Mouse (Mus musculus): ENCODE measurements around the gene Phpt1. TPM values are rescaled to one million over a fixed set of nuclear protein-coding genes. Genes with fewer than 3 reads are reported as not detected.

The Phpt1 gene
- total RNA-seq (2022) = 10 to 100 TPM; 62.8 to 69.7 (median 65.5) TPM

DNA sequence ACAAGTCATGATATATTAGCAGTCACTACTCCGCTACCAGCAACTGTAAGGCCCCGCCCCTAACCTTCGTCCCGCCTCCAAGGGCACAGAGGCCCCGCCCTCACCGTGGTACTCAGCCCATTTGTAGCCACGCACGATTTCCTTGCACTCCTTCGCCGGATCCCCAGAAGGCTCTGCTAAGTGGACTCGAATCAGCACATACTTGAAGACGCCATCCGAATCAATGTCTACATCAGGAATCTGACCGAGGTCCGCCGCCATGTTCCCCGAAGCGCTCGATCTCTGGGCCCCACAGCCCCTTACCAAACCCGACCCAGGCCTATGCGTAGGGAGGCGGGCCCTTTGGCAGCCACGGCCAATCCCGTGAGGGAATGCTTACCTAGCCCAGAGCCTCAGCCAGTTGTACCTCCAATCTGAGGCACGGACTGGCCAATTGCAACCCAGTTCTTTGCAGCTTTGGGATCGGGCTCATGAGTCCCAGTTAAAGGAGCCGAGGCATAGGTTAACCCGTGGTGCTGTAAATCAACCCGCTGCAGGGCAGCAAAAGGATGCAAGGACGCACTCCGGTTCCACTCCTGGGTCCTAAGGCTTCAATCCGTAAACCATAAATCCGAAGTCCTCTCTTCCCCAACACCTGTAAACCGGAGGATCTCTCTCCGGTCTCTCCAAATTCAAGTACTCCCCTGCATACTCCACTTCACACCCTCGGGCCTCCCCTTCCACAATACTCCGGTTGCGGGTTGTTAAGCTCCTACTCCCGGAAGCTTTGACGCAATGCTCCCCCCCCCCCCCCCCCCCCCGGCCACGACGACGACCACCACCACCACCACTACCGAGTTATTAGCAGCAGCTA is at the start of gene Phpt1, which contains the start of gene Mamdc4:
Gene Phpt1, minus strand, starts transcription at position 646 of the 853 bp plus-strand sequence.
Gene Mamdc4, minus strand, starts transcription at position 267 of the 853 bp plus-strand sequence.
- DNase-seq (ENCODE audit: low spot score in 2 of 2) = peak; percentile 96 to 98

DNA sequence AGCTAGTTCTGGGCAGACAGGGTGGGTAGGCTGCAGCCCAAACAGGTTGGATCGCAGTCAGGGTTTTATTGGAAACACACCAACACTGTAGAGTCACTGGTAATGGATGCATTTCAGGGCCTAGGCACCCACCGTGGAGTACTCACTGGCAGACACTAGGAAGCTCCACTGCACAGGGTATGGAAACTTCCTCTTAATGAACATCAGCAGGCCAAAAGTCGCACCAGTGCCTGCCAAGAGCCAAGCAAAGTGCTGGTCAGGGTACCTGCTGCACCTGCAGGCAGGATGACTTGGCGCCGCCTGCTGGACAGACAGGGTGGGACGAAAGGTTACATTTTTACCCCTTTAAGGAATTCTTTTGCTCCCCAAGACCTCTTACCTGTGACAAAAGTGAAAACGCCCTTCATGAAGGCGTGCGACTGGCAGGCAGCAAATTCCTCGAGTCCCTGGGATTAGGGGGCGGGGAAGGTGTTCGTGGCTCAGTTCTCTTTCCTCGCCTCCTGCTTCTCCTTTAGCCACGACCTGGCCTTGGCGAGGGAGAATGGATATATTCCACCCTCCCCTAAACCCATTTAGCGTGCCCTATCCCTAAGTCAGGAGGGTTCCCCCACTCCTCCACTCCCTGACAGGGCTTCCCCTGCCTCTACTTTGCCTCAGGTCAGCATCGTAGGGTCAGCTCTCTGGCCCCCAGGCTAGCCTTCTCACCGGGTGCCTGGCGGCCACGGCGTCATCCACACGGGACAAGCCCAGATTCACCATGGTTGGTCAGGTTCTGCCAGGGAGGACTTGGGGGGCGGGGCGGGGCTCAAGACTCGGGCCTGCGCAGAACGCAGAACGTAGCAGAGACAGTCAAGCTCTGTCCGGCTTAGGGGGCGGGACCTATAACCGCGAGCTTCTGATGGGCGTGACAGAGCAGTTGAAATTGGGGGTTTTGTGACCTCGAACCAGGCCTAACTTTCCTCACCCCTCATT is 46.5 kb upstream of the Phpt1 start, which contains the start of gene Tmem141:
Gene Tmem141, minus strand, starts transcription at position 777 of the 972 bp plus-strand sequence.
- DNase-seq (ENCODE audit: low spot score in 2 of 2) = peak; percentile 85 to 86

DNA sequence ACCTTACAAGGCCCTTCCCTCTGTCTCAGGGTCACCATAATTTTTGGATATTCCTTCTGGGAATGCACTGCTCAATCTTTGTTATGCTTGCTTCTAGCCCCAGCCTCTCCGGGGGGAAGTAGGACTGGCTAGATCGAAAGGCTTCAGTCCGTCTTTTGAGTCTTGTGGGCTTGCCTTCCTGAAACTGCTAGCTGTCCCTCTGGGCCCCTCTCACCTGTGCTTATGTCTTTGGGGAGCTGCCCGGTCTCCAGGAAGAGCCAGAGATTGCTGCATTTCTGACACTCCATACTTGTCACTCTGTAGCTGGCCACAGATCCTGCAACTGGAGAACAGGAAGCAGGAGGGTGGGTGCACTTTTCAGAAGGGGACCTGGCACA is 45.8 kb upstream of the Phpt1 start:
- DNase-seq (ENCODE audit: low spot score in 2 of 2) = no peak

DNA sequence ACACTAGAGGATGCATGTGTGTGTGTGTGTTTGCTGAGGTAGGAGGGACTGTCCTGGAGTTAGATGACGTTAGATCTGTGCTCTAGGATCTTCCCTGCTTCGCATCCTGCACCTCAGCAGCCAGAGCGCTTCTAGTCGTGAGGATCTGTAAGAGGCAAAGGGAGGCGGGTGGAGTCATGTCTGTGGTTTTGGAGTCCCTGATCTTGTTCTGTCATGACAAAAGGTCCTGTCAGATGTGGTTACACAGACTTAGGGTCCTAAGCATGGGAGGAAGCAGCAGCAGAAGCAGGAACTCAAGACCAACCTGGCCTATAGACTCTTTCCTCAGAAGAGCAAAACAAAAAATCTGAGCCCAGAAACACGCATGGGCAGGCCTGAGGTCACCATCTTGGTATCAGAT is 45.4 kb upstream of the Phpt1 start:
- DNase-seq (ENCODE audit: low spot score in 2 of 2) = no peak

DNA sequence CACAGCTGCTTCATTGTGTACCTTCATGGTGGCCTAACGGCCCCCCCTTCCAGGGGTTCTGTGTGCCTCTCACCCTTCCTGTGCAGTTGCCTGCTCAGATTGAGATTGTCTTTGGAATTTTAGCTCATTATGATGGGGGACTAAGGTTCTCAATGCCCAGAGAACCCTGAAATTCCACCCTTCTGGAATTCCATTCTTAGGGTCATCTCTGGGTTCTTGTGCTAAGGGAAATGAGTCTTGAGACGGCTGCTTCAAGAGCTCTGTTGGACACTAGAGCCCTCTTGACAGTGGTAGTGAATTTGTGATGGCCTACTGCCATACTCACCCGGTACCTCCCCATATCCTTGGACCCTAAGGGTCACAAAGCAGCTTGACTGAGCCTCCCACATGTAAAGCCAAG is 42.6 kb upstream of the Phpt1 start, which contains the start of gene Ccdc183:
Gene Ccdc183, minus strand, starts transcription at position 101 of the 400 bp plus-strand sequence.
- DNase-seq (ENCODE audit: low spot score in 2 of 2) = no peak

DNA sequence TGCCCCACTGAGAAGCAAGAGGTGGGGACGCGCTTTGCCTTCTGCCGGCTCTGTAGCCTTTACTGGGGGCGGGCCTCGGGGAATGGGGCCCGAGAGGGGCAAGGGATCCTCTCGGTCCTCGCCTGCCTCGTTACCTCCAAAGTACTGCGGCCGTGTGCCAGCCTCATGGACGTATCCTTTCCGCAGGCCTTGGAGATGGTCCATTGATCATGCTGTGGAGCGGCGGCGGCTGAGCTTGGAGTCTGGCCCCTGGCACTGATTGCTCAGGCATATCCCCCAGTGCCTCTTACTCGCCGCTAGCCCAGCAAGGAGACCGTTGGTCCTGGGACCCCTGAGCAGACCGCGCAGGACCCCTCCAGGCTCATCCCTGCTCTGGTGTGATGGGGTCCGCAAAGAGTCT is 41.4 kb upstream of the Phpt1 start:
- no peak for DNase-seq (ENCODE audit: low spot score in 2 of 2)

DNA sequence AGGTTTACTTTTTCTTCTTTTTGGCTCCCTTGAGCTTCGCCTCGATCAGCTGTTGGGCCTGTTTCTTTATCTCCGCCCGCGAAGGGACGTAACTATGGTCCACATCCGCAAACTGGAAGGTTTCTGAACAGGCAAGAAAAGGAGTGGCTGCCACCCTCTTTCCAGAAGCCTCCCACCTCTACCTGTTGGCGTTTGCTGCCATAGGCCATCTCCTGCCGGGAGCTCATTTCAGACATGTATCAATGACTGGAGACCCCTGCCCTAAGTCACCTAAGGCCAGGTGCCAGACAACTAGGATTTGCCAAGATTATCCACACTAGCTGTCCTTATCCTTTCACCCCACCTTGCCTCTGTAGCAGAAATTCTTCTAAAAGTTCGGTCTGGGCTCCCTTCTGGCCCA is 33.6 kb upstream of the Phpt1 start:
- DNase-seq (ENCODE audit: low spot score in 2 of 2) = no peak

DNA sequence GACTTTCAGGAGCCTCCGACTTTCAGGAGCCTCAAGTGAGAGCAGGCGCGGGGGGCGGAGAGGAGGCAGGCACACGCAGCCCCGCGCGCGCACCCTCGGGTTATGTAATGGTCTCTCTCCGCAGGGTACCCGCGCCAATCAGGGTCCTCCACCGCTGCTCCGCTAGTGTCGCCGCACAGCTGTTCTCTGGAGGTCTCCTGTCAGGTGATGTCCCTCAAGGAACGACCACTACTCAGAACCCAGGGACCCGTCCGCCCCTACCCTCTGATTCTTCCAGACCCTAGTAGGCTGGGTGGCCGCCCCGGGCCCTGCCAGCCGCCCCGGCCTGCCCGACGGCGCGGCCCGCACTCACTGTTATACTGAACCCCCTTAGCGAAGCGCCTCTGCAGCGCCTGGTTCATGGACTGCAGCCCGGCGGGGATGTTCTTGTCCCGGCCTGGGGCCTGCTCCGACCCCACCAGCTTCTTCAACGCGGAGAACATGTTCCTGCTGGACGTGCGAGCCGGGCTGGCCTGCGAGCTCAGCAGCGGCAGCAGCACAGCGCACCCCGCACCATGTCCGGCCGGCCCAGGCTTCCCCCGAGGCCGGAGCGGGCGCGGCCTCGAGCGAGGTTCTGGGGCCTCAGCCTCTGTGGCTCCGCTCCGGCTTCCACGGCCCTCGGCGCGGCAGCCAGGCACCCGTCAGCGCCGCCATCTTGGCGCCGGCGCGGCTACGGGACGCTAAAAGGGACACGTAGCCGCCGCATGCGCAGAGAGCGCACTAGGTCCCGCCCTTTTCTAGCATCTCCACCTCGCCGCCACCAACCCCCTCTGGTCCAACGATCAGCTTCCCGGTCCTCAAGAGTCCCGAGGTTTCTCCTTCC is 33.0 kb upstream of the Phpt1 start, which contains the start of gene Rabl6:
Gene Rabl6, minus strand, starts transcription at position 761 of the 862 bp plus-strand sequence.
- peak; percentile 80 to 88 for DNase-seq (ENCODE audit: low spot score in 2 of 2)

DNA sequence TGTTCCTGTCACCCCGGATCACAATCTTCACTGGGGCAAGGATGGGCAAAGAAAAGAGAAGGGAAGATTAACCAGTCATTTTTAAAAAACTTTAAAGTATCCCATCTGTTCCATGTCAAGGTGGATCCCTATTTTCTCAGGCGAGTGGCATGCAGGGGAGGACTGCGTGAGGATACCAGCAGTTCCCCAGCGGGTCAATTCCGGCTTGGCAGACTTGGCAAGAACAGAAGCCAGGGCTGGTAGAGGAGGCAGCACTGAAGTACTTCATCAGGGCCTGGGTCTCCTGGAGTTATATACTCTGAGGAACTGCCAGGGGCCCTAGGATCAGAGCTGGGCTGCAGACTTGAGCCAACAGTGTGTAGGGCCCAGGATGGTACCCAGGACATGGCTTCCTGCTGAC is 27.5 kb upstream of the Phpt1 start:
- no peak for DNase-seq (ENCODE audit: low spot score in 2 of 2)

DNA sequence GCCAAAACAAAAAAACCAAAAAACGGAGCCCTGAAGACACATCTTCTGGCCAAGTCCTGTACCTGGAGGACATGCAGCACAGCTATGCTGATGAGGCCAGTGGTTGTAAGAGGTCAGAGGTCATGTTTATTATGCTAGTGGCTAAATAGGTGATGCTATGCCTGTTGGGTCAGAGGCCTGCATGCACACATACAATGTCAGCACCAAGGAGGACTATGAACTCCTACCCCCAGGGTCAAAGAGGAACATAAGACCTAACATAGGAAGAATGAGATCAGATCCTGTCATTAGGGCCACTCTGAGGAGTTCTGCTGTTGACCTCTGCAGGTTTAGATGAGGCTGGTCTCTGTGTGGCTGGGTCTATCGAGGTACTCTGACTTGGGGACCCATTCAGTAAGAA is 25.0 kb upstream of the Phpt1 start:
- no peak for DNase-seq (ENCODE audit: low spot score in 2 of 2)

DNA sequence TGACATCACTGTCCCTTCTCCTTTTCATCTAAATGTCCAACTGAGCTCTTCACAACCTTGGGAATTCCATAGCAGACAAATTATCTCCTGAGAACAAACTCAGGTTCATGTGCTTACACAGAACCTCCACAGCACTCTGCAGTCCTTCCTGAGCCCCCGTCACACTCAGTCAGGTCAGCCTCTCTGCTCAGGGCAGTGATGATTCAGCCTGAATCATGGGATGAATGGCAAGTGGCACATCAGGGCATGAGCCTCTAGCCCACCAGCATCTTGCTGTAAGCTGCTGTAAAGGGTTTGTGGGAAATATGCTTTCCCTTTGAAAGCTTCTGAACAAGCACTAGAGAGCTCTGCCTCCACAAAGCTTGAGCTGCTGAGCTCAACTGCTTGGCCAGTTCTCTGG is 23.7 kb upstream of the Phpt1 start:
- DNase-seq (ENCODE audit: low spot score in 2 of 2) = no peak

DNA sequence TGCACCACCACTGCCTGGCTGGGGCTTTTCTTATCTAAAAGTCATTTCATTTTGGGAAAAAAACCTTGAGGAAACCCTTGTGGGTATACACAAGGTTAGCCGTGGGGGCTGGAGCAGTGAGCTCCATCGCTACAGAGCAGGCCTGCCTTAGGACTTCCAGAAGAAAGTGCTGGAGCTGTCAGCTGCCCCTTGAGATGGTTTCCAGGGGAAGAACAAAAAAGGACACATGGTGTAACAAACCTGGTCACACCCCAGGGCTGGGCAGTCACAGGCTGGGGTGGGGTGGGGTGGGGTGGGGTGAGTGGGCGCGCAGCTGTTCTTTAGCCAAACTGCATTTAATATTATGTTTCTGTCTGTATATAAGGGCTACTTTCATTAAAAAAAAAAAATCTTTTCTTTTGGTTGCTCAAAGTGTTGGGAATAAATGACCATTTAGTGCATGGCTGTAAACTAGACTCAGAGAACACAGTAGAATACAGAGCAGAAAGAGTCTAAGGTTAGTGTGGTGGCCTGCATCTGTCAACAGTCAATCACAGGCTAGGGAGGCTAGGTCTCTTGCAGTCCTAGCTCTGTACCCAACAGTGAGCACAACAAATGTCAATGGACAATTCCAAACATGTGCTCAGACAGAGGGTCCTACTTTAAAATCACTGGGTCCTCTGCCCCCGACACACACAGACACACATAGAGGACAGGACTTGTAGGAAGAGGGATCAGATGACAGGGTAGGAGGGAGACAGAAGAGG is 21.9 kb upstream of the Phpt1 start:
- no peak for DNase-seq (ENCODE audit: low spot score in 2 of 2)

DNA sequence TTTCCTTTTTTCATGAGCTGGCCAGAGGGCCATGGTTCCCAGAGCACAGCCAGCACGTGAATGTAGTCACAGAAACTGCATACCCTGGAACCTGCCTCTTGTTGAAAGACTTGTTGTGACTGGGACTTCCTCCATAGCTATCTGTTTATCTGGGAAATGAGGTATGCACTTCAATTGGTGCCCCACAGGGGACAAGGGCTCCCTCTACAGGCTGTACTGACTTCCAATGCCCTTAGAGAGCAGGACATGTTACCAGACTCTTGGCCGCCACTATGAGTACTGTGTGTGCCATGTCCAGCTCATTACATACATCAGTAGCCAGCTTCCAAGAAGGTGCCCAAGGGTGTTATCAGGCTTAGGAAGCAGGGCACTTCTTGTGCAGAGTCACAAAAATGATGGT is 16.8 kb upstream of the Phpt1 start:
- DNase-seq (ENCODE audit: low spot score in 2 of 2) = no peak

DNA sequence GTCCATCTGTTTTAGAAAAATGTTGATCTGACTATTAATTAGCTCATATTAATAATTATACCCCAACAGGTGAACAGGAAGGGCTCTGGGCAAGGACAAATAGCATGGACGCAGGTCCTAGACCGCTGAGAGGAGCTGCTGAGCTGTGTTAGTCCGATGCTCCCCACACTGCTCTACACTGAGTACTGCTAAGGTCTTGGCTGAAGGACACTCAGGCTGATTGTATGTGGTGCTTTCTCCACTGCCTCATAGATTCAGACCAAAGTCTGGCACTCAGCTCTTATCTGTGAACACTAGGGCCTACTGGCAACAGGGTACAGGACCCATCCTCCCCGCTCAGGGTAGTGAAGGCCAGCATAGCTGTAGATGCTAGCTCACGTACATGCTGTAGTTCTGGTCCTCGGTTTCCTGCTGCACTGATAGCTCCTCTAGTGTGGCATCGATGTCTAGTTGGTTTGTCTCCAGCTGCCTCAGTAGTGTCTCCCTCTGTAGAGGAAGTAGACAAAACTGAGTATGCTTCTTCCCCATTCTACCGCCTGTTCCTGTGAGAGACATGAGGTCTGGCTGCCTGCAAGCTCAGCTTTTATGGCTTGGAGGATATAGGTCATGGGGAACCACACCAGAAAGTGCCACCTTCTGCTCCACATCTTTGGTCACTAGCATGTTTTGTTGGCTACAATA is 13.3 kb upstream of the Phpt1 start:
- no peak for DNase-seq (ENCODE audit: low spot score in 2 of 2)

DNA sequence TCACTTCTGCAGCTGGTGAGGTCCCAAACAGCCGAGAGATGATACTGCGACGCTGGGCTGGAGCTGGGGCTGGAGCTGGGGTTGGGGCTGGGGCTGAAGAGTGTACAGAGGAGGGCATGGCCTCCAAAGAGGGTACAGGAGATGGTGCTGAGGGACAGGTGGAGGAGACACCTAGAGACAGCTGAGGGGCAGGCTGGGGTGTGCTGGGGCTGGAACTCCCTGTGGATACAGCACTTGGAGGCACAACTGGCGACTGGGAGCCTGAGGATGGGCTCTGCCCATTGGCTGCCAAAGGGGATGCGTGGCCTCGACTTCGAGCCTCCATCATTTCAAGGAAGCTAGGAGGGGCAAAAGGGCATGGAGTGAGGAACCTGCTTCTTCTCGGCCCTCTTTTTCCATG is 12.3 kb upstream of the Phpt1 start:
- no peak for DNase-seq (ENCODE audit: low spot score in 2 of 2)

DNA sequence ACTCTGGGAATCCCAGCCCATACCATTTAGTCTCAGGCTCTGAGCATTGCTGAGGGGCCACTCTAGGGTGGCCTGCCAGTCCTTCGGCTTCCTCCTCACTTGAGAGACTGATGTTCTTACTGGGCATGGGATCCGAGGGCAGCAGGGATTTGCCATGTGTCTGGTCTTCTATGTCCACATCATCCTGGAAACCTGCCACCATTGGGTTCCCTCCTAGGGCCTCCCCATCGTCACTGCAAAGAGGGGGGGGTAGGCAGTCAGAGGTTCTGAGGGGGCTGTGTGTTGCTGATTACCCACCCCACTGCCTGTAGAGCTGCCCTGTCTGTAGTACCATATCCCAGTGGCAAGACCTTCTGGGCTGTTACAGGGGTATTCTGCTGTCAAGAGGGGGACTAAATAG is 10.6 kb upstream of the Phpt1 start:
- DNase-seq (ENCODE audit: low spot score in 2 of 2) = no peak

DNA sequence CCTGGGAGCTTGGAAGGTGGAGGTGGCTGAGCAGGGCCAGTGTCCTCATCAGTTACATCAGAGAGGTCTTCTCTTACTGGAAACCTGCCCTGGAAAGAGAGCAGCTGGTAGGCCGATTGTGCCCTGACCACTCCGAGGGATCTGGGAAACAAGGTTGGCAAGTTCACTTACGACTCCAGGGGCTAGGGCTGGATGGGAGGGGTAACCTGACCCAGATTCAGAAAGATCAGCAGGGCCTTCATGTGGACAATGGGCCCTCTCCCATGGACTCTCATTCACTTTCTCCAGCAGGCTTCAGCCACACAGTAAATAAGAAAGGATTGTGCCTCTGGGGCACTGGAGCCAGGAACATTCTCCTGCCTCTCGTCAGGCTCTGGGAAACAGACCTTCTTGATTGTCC is 9.8 kb upstream of the Phpt1 start:
- DNase-seq (ENCODE audit: low spot score in 2 of 2) = no peak

DNA sequence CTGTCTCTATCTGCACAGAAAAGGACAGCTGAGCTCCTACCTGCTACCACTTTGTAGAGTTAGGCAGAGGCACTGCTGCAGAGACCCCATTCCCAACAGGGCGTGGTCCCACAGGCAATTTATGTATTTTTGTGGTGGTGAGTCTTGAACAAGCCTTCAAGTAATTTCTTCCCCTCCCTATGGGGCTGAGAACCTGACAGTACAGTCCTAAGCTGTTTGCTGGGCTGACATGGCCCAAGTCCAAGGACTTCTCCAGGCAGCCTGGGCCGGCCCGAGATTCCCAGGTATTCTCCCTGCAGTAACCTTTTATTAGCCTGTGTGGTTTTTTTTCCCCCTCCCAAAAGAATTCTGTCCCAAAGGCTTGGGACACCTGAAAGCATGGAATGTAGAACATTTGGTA is 9.1 kb upstream of the Phpt1 start:
- DNase-seq (ENCODE audit: low spot score in 2 of 2) = no peak

DNA sequence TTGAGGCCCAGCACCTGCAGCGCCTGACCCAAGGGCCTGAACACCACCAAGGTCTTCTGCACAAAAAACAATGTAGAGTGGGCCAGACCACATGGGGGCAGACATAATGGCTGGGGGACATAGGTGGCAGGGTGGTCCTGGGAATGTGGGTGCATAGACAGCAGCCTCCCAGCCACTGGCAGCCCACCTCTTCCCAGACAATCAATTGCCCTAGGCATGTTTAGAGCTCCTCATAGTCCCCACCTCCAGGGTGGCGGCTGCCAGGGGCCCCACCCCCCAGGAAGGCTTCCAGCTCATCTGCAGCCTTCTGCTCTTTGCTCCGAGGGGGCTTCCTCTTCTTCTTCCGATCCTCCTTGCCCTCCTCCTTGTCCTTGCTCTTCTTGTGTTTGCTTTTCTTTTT is 8.5 kb upstream of the Phpt1 start:
- no peak for DNase-seq (ENCODE audit: low spot score in 2 of 2)

DNA sequence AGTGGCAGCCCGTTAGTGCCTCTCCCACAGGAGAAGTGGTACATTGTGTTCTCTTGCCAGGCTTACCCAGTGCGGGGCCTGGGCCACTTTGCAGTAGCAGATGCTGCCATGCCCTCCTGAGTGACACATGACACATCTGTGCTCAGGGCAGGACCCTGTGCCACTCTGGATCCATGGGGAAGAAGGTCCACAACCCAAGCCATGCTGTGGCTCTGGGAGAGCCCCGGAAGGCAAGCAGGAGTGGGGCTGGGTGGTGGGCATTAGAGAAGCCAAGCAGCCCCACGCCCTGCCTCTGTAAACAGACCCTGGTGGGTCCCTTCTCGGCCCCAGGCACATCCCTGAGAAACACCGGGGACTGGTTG is 8.1 kb upstream of the Phpt1 start:
- DNase-seq (ENCODE audit: low spot score in 2 of 2) = no peak

All from gastrocnemius, adult 8-10 months (tissue).